Mouse (Mus musculus) forebrain, embryonic 12.5 days (tissue): ENCODE measurements around the gene Mpp1. TPM values are rescaled to one million over a fixed set of nuclear protein-coding genes. Genes with fewer than 3 reads are reported as not detected.
"Not testable (repeated sequence)": the region's sequence is repeated elsewhere in the genome, so short reads cannot be mapped to it uniquely, and the experiment has no call there.

ENCODE experiments used
- ATAC-seq: fragments of 200-750 bp; cut with Nextera tagmentation; 2 replicates; pipeline ENCODE4 v1.8.0; 2017; ENCODE audit warnings: moderate TSS enrichment; ENCODE audit not compliant: low FRiP score
- H3K27ac ChIP-seq: fragments of 300-500 bp; sonication (generic); 2 replicates; pipeline ENCODE4 v1.5.1; 2016; ENCODE audit warnings: mild to moderate bottlenecking
- H3K27me3 ChIP-seq: fragments of 300-500 bp; sonication (generic); 2 replicates; pipeline ENCODE4 v1.6.1; 2016; ENCODE audit warnings: mild to moderate bottlenecking
- H3K36me3 ChIP-seq: fragments of 300-500 bp; sonication (generic); replicated peaks from 2 replicates; pipeline ENCODE4 v1.6.1; 2016; ENCODE audit warnings: mild to moderate bottlenecking
- H3K4me1 ChIP-seq: fragments of 300-500 bp; sonication (generic); 2 replicates; pipeline ENCODE4 v1.6.1; 2016
- H3K4me2 ChIP-seq: fragments of 300-500 bp; sonication (generic); 2 replicates; pipeline ENCODE4 v1.6.1; 2016; ENCODE audit warnings: mild to moderate bottlenecking, moderate library complexity
- H3K4me3 ChIP-seq: fragments of 300-500 bp; sonication (generic); replicated peaks from 2 replicates; pipeline ENCODE4 v1.5.1; 2016; ENCODE audit warnings: mild to moderate bottlenecking
- H3K9ac ChIP-seq: fragments of 300-500 bp; sonication (generic); 2 replicates; pipeline ENCODE4 v1.6.1; 2016; ENCODE audit warnings: mild to moderate bottlenecking
- H3K9me3 ChIP-seq: fragments of 300-500 bp; sonication (generic); 2 replicates; pipeline ENCODE4 v1.6.1; 2016
- WGBS: fragments of 180-500 bp; shearing (Covaris S2); methylation state at CpG from one replicate; pipeline ENCODE4 v1.1.7; 2016; 5-methylcytosine and 5-hydroxymethylcytosine counted together
- polyA plus RNA-seq: library from polyadenylated mRNA; unstranded; fragments of >200 nt; fragmentation: Nextera tagmentation; extraction: Ambion mirVana; gene quantifications from 2 replicates; pipeline ENCODE4 v1.2.1, GENCODE M21; 2016

Mpp1 gene
- polyA plus RNA-seq = 19.3 and 20.7 TPM in 2 replicates

- Histone ChIP-seq H3K4me2 (peak within 1 kb of the TSS; percentile 58), H3K4me3 (peak within 1 kb of the TSS; percentile 48), H3K27ac (no peak within 1 kb of the TSS), H3K36me3 (no peaks in the 10 kb centered on the region), H3K9ac (peak within 1 kb of the TSS; percentile 61), H3K4me1 (no peaks in the 10 kb centered on the region), H3K9me3 (no peaks in the 10 kb centered on the region), H3K27me3 (no peaks in the 10 kb centered on the region)
- peak; percentile 100 for ATAC-seq
- WGBS = 23% methylated on average over 36 of the region's 36 CpGs
These were observed at the start of gene Mpp1 for GRCm38 (mm10) chrX:75130467-75131160. Gene Mpp1 (minus strand): TSS chrX:75131016.

GRCm38 (mm10) chrX:75163670-75164069 is 32.9 kb upstream of the Mpp1 start, which contains the start of gene Smim9:
Gene Smim9 (minus strand): TSS chrX:75163770.
- H3K27ac ChIP-seq = no peak within 1 kb of the TSS
- 64% methylated on average over 1 of the region's 1 CpGs for WGBS

DNA sequence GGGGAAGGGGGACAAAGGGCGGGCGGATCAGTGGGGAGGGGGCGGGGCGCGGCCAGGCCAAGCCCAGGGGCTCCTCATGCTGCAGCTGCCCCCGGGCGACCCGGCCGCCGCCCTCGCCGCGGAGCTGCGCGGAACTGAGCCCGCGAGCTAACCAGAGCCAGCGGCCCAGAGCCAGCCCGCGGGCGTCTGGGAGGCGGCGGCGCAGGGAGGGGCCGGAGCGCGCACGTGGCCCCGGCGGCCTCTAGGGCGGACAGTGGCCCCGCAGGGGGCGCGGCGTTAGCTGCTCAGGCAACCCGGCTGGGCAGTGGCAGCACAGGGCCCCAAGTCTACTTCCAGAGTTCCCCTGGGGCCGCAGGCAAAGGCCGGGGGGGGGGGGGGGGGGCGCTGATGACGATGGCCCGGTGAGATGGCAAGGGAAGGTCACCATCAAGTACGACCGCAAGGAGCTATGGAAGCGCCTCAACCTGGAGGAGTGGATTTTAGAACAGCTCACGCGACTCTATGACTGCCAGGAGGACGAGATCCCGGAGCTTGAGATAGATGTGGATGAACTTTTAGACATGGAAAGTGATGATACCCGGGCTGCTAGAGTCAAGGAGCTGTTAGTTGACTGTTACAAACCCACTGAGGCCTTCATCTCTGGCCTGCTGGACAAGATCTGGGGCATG is 24.9 kb upstream of the Mpp1 start:
- Histone ChIP-seq H3K4me2 (peak overlapping the region; percentile 57), H3K9ac (peak overlapping the region; percentile 55), H3K9me3 (no peaks in the 10 kb centered on the region), H3K4me3 (peak overlapping the region; percentile 44), H3K4me1 (no peaks in the 10 kb centered on the region), H3K27ac (no peak overlapping the region), H3K27me3 (no peaks in the 10 kb centered on the region), H3K36me3 (no peaks in the 10 kb centered on the region)
- 9% methylated on average over 18 of the region's 49 CpGs for WGBS
- ATAC-seq = peak; percentile 81

More at GRCm38 (mm10) chrX:75163670-75164069, 32.9 kb upstream of the Mpp1 start, which contains the start of gene Smim9:
- no peaks in the 10 kb centered on the region for H3K9me3 ChIP-seq
- no peak within 1 kb of the TSS for H3K4me3 ChIP-seq
- no peaks in the 10 kb centered on the region for H3K4me1 ChIP-seq
- ATAC-seq = no peak
- H3K36me3 ChIP-seq = no peaks in the 10 kb centered on the region
- no peak within 1 kb of the TSS for H3K9ac ChIP-seq
- no peak within 1 kb of the TSS for H3K4me2 ChIP-seq
- H3K27me3 ChIP-seq = no peaks in the 10 kb centered on the region

- no peak overlapping the region for H3K27ac ChIP-seq
- H3K36me3 ChIP-seq = no peaks in the 10 kb centered on the region
- no peak for ATAC-seq
- 73% methylated on average over 1 of the region's 1 CpGs for WGBS
- H3K9me3 ChIP-seq = no peaks in the 10 kb centered on the region
- no peaks in the 10 kb centered on the region for H3K27me3 ChIP-seq
- no peaks in the 10 kb centered on the region for H3K4me1 ChIP-seq
- H3K4me3 ChIP-seq = no peak overlapping the region
- H3K4me2 ChIP-seq = no peak overlapping the region
- H3K9ac ChIP-seq = no peak overlapping the region
These were observed 21.4 kb upstream of the Mpp1 start for GRCm38 (mm10) chrX:75152249-75152648.

- Histone ChIP-seq H3K27ac (no peak overlapping the region), H3K36me3 (no peaks in the 10 kb centered on the region), H3K4me3 (no peak overlapping the region), H3K4me2 (no peak overlapping the region), H3K27me3 (no peaks in the 10 kb centered on the region), H3K9ac (no peak overlapping the region), H3K9me3 (no peaks in the 10 kb centered on the region), H3K4me1 (no peaks in the 10 kb centered on the region)
- ATAC-seq = no peak
- WGBS = 83% methylated on average over 2 of the region's 2 CpGs
These were observed 19.5 kb upstream of the Mpp1 start for GRCm38 (mm10) chrX:75150304-75150703.

GRCm38 (mm10) chrX:75148414-75148813 is 17.6 kb upstream of the Mpp1 start:
- no peaks in the 10 kb centered on the region for H3K27me3 ChIP-seq
- H3K4me2 ChIP-seq = no peak overlapping the region
- no peaks in the 10 kb centered on the region for H3K9me3 ChIP-seq
- H3K4me3 ChIP-seq = no peak overlapping the region
- no peak overlapping the region for H3K9ac ChIP-seq
- no peaks in the 10 kb centered on the region for H3K4me1 ChIP-seq
- ATAC-seq = no peak
- WGBS = 86% methylated on average over 4 of the region's 4 CpGs
- no peak overlapping the region for H3K27ac ChIP-seq
- H3K36me3 ChIP-seq = no peaks in the 10 kb centered on the region

DNA sequence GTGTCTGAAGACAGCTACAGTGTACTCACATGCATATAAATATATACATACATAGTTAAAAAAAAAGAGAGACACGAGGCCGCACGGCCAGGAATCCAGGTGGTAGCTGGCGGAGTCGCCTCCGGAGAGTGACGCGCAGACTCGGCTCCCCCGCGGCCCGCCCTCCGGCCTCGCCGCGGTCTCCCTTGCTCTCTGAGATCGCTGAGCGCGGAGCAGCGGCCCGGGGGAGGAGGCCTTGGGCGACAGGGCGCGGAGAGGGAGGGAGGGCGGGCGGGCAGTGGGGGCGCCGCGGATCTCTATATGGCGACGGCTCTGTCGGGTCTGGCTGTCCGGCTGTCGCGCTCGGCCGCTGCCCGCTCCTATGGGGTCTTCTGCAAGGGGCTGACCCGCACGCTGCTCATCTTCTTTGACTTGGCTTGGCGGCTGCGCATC is 12.3 kb upstream of the Mpp1 start:
- H3K36me3 ChIP-seq, H3K9me3 ChIP-seq, H3K27ac ChIP-seq, H3K4me1 ChIP-seq, H3K27me3 ChIP-seq: not testable (repeated sequence)
- Histone ChIP-seq H3K4me3 (peak overlapping the region; percentile 39), H3K4me2 (peak overlapping the region; percentile 56), H3K9ac (peak overlapping the region; percentile 38; the same call in 1 of the 2 replicates)
- ATAC-seq = peak; percentile 41; the same call in 1 of the 2 replicates
- WGBS = 13% methylated on average over 24 of the region's 42 CpGs

- WGBS = 92% methylated on average over 2 of the region's 2 CpGs
- no peak for ATAC-seq
- H3K9me3 ChIP-seq = no peaks in the 10 kb centered on the region; the same call in 1 of the 2 replicates
- H3K36me3 ChIP-seq = no peaks in the 10 kb centered on the region
- H3K4me1 ChIP-seq = no peaks in the 10 kb centered on the region
- H3K27ac ChIP-seq = no peak overlapping the region
- H3K27me3 ChIP-seq = no peaks in the 10 kb centered on the region
- H3K9ac ChIP-seq = no peak overlapping the region
- no peak overlapping the region for H3K4me2 ChIP-seq
- no peak overlapping the region for H3K4me3 ChIP-seq
These were observed 7.4 kb upstream of the Mpp1 start for GRCm38 (mm10) chrX:75138182-75138581.

- Histone ChIP-seq H3K9me3 (no peaks in the 10 kb centered on the region; the same call in 1 of the 2 replicates), H3K36me3 (no peaks in the 10 kb centered on the region), H3K27me3 (no peaks in the 10 kb centered on the region), H3K27ac (no peak overlapping the region), H3K4me3 (no peak overlapping the region), H3K4me1 (no peaks in the 10 kb centered on the region), H3K4me2 (no peak overlapping the region), H3K9ac (no peak overlapping the region)
- WGBS = 81% methylated on average over 2 of the region's 2 CpGs
- no peak for ATAC-seq
These were observed 6.9 kb upstream of the Mpp1 start for GRCm38 (mm10) chrX:75137729-75138128.

DNA sequence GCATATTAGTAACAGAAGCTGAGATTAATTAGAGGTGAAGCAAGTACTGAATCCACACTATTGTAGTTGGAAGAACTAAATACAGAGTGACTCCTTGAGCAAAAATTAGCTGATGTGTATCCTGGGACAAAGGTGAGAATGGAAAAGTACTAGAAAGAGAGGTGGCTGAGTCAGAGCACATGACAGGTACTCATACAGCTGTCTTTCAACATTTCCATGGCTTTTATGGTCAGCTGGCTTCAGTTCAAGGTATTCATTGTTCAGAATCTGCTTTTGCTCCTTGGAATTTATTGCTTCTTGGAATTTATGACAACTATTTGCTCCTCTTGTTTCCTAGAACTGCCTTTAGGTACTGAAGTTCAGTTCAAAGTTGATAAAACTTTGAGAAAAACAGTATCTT is 6.1 kb upstream of the Mpp1 start:
- Histone ChIP-seq H3K27me3 (no peaks in the 10 kb centered on the region), H3K9ac (no peak overlapping the region), H3K36me3 (no peaks in the 10 kb centered on the region), H3K4me2 (no peak overlapping the region), H3K4me1 (no peaks in the 10 kb centered on the region), H3K9me3 (no peaks in the 10 kb centered on the region; the same call in 1 of the 2 replicates), H3K27ac (no peak overlapping the region), H3K4me3 (no peak overlapping the region)
- ATAC-seq = no peak

DNA sequence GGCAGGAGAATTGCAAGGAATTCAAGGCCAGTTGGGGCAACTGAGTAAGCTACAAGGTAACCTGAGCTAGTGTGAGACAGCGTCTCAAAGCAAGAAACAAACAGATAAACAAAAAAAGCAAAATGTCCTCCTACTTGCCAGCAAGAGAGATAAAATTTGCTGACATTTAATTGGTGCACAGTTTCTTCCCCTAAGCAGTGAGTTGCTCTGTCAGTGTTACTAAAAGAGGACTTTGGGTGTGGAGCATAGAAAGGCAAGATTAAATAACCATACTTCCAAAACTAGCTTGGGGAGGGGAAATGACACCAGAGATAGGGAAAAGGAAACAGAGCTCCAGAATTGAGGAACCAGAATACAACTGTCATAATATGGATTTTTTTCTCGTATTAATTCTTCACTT is 1.3 kb downstream of the Mpp1 start:
- no peaks in the 10 kb centered on the region for H3K4me1 ChIP-seq
- no peak for ATAC-seq
- WGBS = 83% methylated on average over 2 of the region's 2 CpGs
- no peaks in the 10 kb centered on the region for H3K36me3 ChIP-seq
- H3K27ac ChIP-seq = no peak overlapping the region
- no peak overlapping the region for H3K9ac ChIP-seq
- no peaks in the 10 kb centered on the region for H3K9me3 ChIP-seq
- H3K4me3 ChIP-seq = no peak overlapping the region
- H3K27me3 ChIP-seq = no peaks in the 10 kb centered on the region
- no peak overlapping the region for H3K4me2 ChIP-seq

DNA sequence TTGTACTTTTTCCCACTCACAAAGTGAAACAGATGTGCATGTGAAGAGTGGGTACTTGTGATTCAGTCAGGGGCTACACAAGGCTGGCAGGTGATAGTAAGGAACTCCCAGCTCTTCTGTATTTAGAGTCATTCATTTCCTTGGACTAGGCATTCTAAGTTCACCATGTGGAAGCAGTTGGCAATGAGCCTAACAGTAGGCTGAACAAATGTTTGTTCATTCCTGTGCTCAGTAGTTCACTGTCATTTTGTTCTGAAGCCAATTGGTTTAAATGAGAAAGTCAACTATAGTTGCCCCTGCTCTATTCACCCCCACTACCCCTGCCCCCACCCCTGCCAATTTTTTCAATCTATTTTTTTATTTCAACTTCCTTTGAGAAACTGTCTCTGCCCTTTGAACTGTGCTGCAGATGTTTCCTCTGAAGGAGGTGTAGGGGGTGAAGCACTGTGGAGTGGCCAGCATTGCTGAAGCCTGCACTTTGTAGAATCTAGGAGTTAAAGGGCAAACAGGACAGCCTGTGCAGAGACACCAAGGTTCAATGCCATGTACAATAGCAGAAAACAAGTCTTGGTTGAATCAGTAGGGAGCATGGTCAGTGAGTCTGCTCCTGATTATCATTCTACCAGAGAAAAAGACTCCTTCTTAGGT is 2.4 kb downstream of the Mpp1 start:
- H3K4me2 ChIP-seq = no peak overlapping the region
- no peak overlapping the region for H3K9ac ChIP-seq
- no peaks in the 10 kb centered on the region for H3K27me3 ChIP-seq
- H3K4me1 ChIP-seq = no peaks in the 10 kb centered on the region
- no peaks in the 10 kb centered on the region for H3K36me3 ChIP-seq
- H3K4me3 ChIP-seq = no peak overlapping the region
- ATAC-seq = no peak
- no peaks in the 10 kb centered on the region for H3K9me3 ChIP-seq
- H3K27ac ChIP-seq = no peak overlapping the region
